16 mouse cellular contexts compared by ENCODE assay signal in the genomic region with DNA sequence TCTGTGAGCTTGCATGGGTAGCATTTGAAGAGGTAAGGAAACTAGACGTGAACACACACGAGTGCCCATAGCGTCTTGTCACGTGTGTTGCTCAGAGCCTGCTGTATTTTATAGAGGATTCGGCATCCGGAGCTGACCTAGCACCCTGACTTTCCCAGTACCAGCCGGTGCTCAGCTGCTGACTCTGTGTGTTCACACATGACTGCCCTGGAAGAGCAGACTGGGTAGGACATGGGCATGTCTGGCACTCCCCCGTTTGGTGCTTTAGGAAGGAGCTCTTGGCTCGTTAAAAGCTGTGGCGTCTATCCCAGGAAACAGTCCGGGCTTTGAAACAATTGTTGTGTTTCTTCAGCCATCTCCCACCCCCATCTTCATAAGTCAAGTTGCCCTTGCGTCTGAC. TPM values are rescaled to one million over a fixed set of nuclear protein-coding genes. Genes with fewer than 3 reads are reported as not detected.
A peak's percentile ranks its signal among the peaks of the same experiment; 100 is the strongest.
DNase-seq lines count a peak whose midpoint lies in the region; ATAC-seq and TF ChIP-seq lines count a peak whose summit lies in the region.
"Had no signal": no experiment of that assay in that cellular context is flagged by ENCODE, and none has a peak within 500 bp of the region (broad histone marks: within the 10 kb centered on the region; RNA-seq: fewer than 3 reads in every experiment).

No protein-coding gene starts in this region.

- no peak overlapping the region for H3K9ac ChIP-seq in forebrain, postnatal 0 days
- H3K9ac ChIP-seq in forebrain, embryonic 13.5 days: no peak overlapping the region
- no peak overlapping the region for H3K9ac ChIP-seq in neural tube, embryonic 15.5 days (replicated peaks)
- H3K9ac ChIP-seq in liver, embryonic 12.5 days: no peak overlapping the region
- H3K9ac ChIP-seq: embryonic facial prominence, embryonic 13.5 days; liver, postnatal 0 days had no signal

- H3K36me3 ChIP-seq in forebrain, postnatal 0 days (ENCODE audit: insufficient read depth): no peaks in the 10 kb centered on the region
- H3K36me3 ChIP-seq in forebrain, embryonic 13.5 days (ENCODE audit: poor library complexity, severe bottlenecking): no peaks in the 10 kb centered on the region
- H3K36me3 ChIP-seq in neural tube, embryonic 15.5 days: no peaks in the 10 kb centered on the region
- no peaks in the 10 kb centered on the region for H3K36me3 ChIP-seq in liver, embryonic 12.5 days
- H3K36me3 ChIP-seq: embryonic facial prominence, embryonic 13.5 days had no signal

- H3K27ac ChIP-seq in forebrain, postnatal 0 days (ENCODE audit: low read depth, low read length): no peak overlapping the region
- H3K27ac ChIP-seq in forebrain, embryonic 13.5 days: no peak overlapping the region
- no peak overlapping the region for H3K27ac ChIP-seq in neural tube, embryonic 15.5 days (replicated peaks)
- H3K27ac ChIP-seq in liver, embryonic 12.5 days: no peak overlapping the region
- H3K27ac ChIP-seq: embryonic facial prominence, embryonic 13.5 days had no signal

- TF ChIP-seq CTCF in forebrain, postnatal 0 days (IDR thresholded peaks at IDR 0.05; ENCODE audit: low read depth): no peak

- no peaks in the 10 kb centered on the region for H3K9me3 ChIP-seq in forebrain, postnatal 0 days (ENCODE audit: low read length)
- no peaks in the 10 kb centered on the region for H3K9me3 ChIP-seq in forebrain, embryonic 13.5 days (replicated peaks)
- no peaks in the 10 kb centered on the region for H3K9me3 ChIP-seq in neural tube, embryonic 15.5 days (replicated peaks)
- H3K9me3 ChIP-seq in liver, embryonic 12.5 days (replicated peaks): no peaks in the 10 kb centered on the region
- H3K9me3 ChIP-seq: embryonic facial prominence, embryonic 13.5 days had no signal

- no peaks in the 10 kb centered on the region for H3K27me3 ChIP-seq in forebrain, postnatal 0 days (ENCODE audit: insufficient read depth, low read length)
- H3K27me3 ChIP-seq in forebrain, embryonic 13.5 days: no peaks in the 10 kb centered on the region
- H3K27me3 ChIP-seq in neural tube, embryonic 15.5 days (replicated peaks): no peaks in the 10 kb centered on the region
- no peaks in the 10 kb centered on the region for H3K27me3 ChIP-seq in liver, embryonic 12.5 days (replicated peaks)
- H3K27me3 ChIP-seq: embryonic facial prominence, embryonic 13.5 days had no signal

- ATAC-seq in forebrain, postnatal 0 days: peak; percentile 72
- no peak; the same call in 1 of the 2 replicates for ATAC-seq in forebrain, embryonic 13.5 days
- 0 out of 2 replicates have a peak, but pooled peaks have one; percentile 42 for ATAC-seq in neural tube, embryonic 15.5 days (ENCODE audit: low FRiP score)
- no peak for ATAC-seq in liver, embryonic 12.5 days
- ATAC-seq: activated CD4-positive, CD25-positive, alpha-beta regulatory T cell, adult 4 months; liver, postnatal 0 days had no signal

- 0 out of 2 replicates have a peak, but pooled peaks cover 5% of the 10 kb centered on the region for H3K4me1 ChIP-seq in forebrain, postnatal 0 days (ENCODE audit: insufficient read depth)
- peaks cover 48% of the 10 kb centered on the region for H3K4me1 ChIP-seq in forebrain, embryonic 13.5 days
- H3K4me1 ChIP-seq in neural tube, embryonic 15.5 days: peaks cover 53% of the 10 kb centered on the region
- no peaks in the 10 kb centered on the region for H3K4me1 ChIP-seq in liver, embryonic 12.5 days

- WGBS in forebrain, postnatal 0 days: 56% methylated on average over 12 of the region's 12 CpGs
- 70% methylated on average over 12 of the region's 12 CpGs for WGBS in forebrain, embryonic 13.5 days
- 67% methylated on average over 12 of the region's 12 CpGs for WGBS in neural tube, embryonic 15.5 days
- 70% methylated on average over 12 of the region's 12 CpGs for WGBS in liver, embryonic 12.5 days (ENCODE audit: insufficient replicate concordance)

- peak; percentile 28 for DNase-seq in forebrain, postnatal 0 days
- peak; percentile 53 for DNase-seq in lung, postnatal 10 days
- no peak for DNase-seq in lung, postnatal 14 days
- peak; percentile 82 for DNase-seq in kidney, adult 9 months
- no peak for DNase-seq in left cerebral cortex, adult 8-10 months (ENCODE audit: low spot score in 2 of 2)
- DNase-seq: cerebellum, adult 9-10 months; heart, postnatal 14 days; liver, postnatal 0 days had no signal

- H3K4me3 ChIP-seq in forebrain, postnatal 0 days (ENCODE audit: low read depth, low read length): no peak overlapping the region
- H3K4me3 ChIP-seq in forebrain, embryonic 13.5 days: no peak overlapping the region
- H3K4me3 ChIP-seq in neural tube, embryonic 15.5 days (replicated peaks): no peak overlapping the region
- no peak overlapping the region for H3K4me3 ChIP-seq in liver, embryonic 12.5 days
- H3K4me3 ChIP-seq: embryonic facial prominence, embryonic 13.5 days had no signal

- H3K4me2 ChIP-seq in forebrain, postnatal 0 days (ENCODE audit: low read depth): no peak overlapping the region
- no peak overlapping the region for H3K4me2 ChIP-seq in forebrain, embryonic 13.5 days
- H3K4me2 ChIP-seq in neural tube, embryonic 15.5 days: no peak overlapping the region
- no peak overlapping the region for H3K4me2 ChIP-seq in liver, embryonic 12.5 days
- H3K4me2 ChIP-seq: embryonic facial prominence, embryonic 13.5 days had no signal

RNA-seq across cellular contexts. Expression of a gene that starts 19.6 kb away (rescaled TPM):
- 50.5 and 67.5 TPM in 2 replicates for total RNA-seq in forebrain, postnatal 0 days (2014; rRNA removed)
- 10.0 and 12.5 TPM in 2 replicates for polyA plus RNA-seq in forebrain, postnatal 0 days (2015; fragmentation: Nextera tagmentation; extraction: Ambion mirVana)
- 30.6 and 37.8 TPM in 2 replicates for polyA plus RNA-seq in forebrain, embryonic 13.5 days (2015; fragmentation: Nextera tagmentation; extraction: Ambion mirVana)
- 50.1 and 50.2 TPM in 2 replicates for polyA plus RNA-seq in neural tube, embryonic 15.5 days (2015; fragmentation: Nextera tagmentation; extraction: Ambion mirVana)
- 10 to 100 TPM; 43.1 to 50.3 (median 47.3) TPM for total RNA-seq in left cerebral cortex, adult 8-10 months (2022)
- polyA plus RNA-seq in liver, embryonic 12.5 days (2016; fragmentation: Nextera tagmentation; extraction: Ambion mirVana): 13.9 and 14.6 TPM in 2 replicates
- total RNA-seq: granulocyte monocyte progenitor cell, adult 5-6 weeks; megakaryocyte-erythroid progenitor cell, adult 5-6 weeks; MEL had no signal
- polyA plus RNA-seq: activated CD4-positive, CD25-positive, alpha-beta regulatory T cell, adult 4 months had no signal

Comparison
In these comparisons a context has a peak if more than half of its experiments do, and no peak if none do; other contexts are left out.
1. ATAC-seq: peak in forebrain, postnatal 0 days (single experiment) and neural tube, embryonic 15.5 days (single experiment); none in forebrain, embryonic 13.5 days (single experiment) and liver, embryonic 12.5 days (single experiment).
2. DNase-seq: peak in forebrain, postnatal 0 days (single experiment), lung, postnatal 10 days (single experiment) and kidney, adult 9 months (single experiment); none in lung, postnatal 14 days (single experiment) and left cerebral cortex, adult 8-10 months (0 of 2).